Mouse (Mus musculus): ENCODE results near the gene Tmem178. TPM values are rescaled to one million over a fixed set of nuclear protein-coding genes. Genes with fewer than 3 reads are reported as not detected.

Gene Tmem178
- 2.9 TPM for polyA plus RNA-seq (2014; fragmentation: Illumina TruSeq; extraction: RNeasy Lipid Tissue Mini Kit (QIAGEN cat#74804); ENCODE audit: low read depth, low replicate concordance)

DNA sequence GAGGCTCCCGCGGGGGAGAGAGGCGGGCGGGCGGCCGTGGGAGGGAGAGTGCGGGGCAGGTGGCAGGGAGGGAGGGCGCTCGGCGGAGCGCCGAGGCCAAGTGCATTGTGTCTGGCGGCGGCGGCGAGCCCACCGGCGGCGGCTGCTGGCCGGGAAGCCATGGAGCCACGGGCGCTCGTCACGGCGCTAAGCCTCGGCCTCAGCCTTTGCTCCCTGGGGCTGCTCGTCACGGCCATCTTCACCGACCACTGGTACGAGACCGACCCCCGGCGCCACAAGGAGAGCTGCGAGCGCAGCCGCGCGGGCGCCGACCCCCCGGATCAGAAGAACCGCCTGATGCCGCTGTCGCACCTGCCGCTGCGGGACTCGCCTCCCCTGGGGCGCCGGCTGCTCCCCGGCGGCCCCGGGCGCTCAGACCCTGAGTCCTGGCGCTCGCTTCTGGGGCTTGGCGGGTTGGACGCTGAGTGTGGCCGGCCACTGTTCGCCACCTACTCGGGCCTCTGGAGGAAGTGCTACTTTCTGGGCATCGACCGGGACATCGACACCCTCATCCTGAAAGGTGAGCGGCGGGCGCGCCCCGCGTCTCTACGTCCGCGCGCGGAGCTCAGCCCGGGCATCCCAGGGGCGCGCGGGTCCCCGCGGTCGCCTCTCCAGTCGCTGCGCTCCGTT is at the start of gene Tmem178:
Gene Tmem178, plus strand, starts transcription at position 103 of the 669 bp plus-strand sequence.

Other genes starting within 250 kb of the Tmem178 start
- 83.2 TPM for gene Map4k3, start 216.1 kb upstream of the Tmem178 start, polyA plus RNA-seq (2014; fragmentation: Illumina TruSeq; extraction: RNeasy Lipid Tissue Mini Kit (QIAGEN cat#74804); ENCODE audit: low read depth, low replicate concordance)
- 9.3 TPM for gene Thumpd2, start 120.5 kb downstream of the Tmem178 start, polyA plus RNA-seq (2014; fragmentation: Illumina TruSeq; extraction: RNeasy Lipid Tissue Mini Kit (QIAGEN cat#74804); ENCODE audit: low read depth, low replicate concordance)

Data from adrenal gland, adult 10 weeks (tissue).